Mouse (Mus musculus) hindbrain, embryonic 10.5 days (tissue): ENCODE measurements around the gene Plaa. TPM values are rescaled to one million over a fixed set of nuclear protein-coding genes. Genes with fewer than 3 reads are reported as not detected.
A peak's percentile ranks its signal among the peaks of the same experiment; 100 is the strongest.
"Not testable (repeated sequence)": the region's sequence is repeated elsewhere in the genome, so short reads cannot be mapped to it uniquely, and the experiment has no call there.

Source experiments
- DNase-seq: peaks from one replicate; pipeline ENCODE4 v3.0.0-alpha.2; 2017; ENCODE audit warnings: low spot score
- H3K27ac ChIP-seq: fragments of 300-500 bp; sonication (generic); 2 replicates; pipeline ENCODE4 v1.5.1; 2016; ENCODE audit warnings: mild to moderate bottlenecking, moderate library complexity
- H3K27me3 ChIP-seq: fragments of 300-500 bp; sonication (generic); 2 replicates; pipeline ENCODE4 v1.6.1; 2016; ENCODE audit warnings: mild to moderate bottlenecking; ENCODE audit not compliant: poor library complexity, insufficient read depth, severe bottlenecking
- H3K36me3 ChIP-seq: fragments of 300-500 bp; sonication (generic); 2 replicates; pipeline ENCODE4 v1.6.1; 2016; ENCODE audit warnings: mild to moderate bottlenecking, moderate library complexity
- H3K4me1 ChIP-seq: fragments of 300-500 bp; sonication (generic); replicated peaks from 2 replicates; pipeline ENCODE4 v1.6.1; 2016; ENCODE audit warnings: mild to moderate bottlenecking
- H3K4me3 ChIP-seq: fragments of 300-500 bp; sonication (generic); 2 replicates; pipeline ENCODE4 v1.5.1; 2016; ENCODE audit warnings: mild to moderate bottlenecking, moderate library complexity
- H3K9me3 ChIP-seq: fragments of 300-500 bp; sonication (generic); 2 replicates; pipeline ENCODE4 v1.6.1; 2016; ENCODE audit warnings: mild to moderate bottlenecking, moderate library complexity
- WGBS: fragments of 180-500 bp; shearing (Covaris S2); methylation state at CpG from one replicate; pipeline ENCODE4 v1.1.7; 2016; 5-methylcytosine and 5-hydroxymethylcytosine counted together
- polyA plus RNA-seq: library from polyadenylated mRNA; unstranded; fragments of >200 nt; fragmentation: Nextera tagmentation; extraction: Ambion mirVana; gene quantifications from 2 replicates; pipeline ENCODE4 v1.2.1, GENCODE M21; 2016

Plaa gene
- 70.1 and 89.9 TPM in 2 replicates for polyA plus RNA-seq

- peak; percentile 92 for DNase-seq
- H3K4me3 ChIP-seq = peak within 1 kb of the TSS; percentile 95
- no peaks in the 10 kb centered on the region for H3K27me3 ChIP-seq
- peaks cover 20% of the 10 kb centered on the region for H3K4me1 ChIP-seq
- H3K27ac ChIP-seq = peak within 1 kb of the TSS; percentile 96
- WGBS = under 1% methylated on average over 61 of the region's 61 CpGs
- peaks cover 2% of the 10 kb centered on the region; the same call in 1 of the 2 replicates for H3K36me3 ChIP-seq
- no peaks in the 10 kb centered on the region for H3K9me3 ChIP-seq
Measured at GRCm38 (mm10) chr4:94603031-94603629, at the start of gene Plaa. TSS of gene Plaa (minus strand) at chr4:94603244.

GRCm38 (mm10) chr4:94650426-94651175 lies 47.6 kb upstream of the Plaa start:
- not testable (repeated sequence) for H3K4me1 ChIP-seq, H3K27ac ChIP-seq
- WGBS = 91% methylated on average over 5 of the region's 5 CpGs

GRCm38 (mm10) chr4:94649920-94650319 lies 46.9 kb upstream of the Plaa start, which contains the start of gene Lrrc19:
TSS of gene Lrrc19 (minus strand) at chr4:94650144.
- Histone ChIP-seq H3K4me3 (no peak within 1 kb of the TSS), H3K36me3 (peaks cover 20% of the 10 kb centered on the region), H3K9me3 (no peaks in the 10 kb centered on the region), H3K27ac (no peak within 1 kb of the TSS), H3K4me1 (no peaks in the 10 kb centered on the region), H3K27me3 (no peaks in the 10 kb centered on the region)
- WGBS = 88% methylated on average over 3 of the region's 3 CpGs
- DNase-seq = no peak

More at GRCm38 (mm10) chr4:94650426-94651175, 47.6 kb upstream of the Plaa start:
- not testable (repeated sequence) for H3K4me3 ChIP-seq, H3K27me3 ChIP-seq, DNase-seq, H3K9me3 ChIP-seq
- H3K36me3 ChIP-seq = peaks cover 27% of the 10 kb centered on the region

- Histone ChIP-seq H3K9me3 (no peaks in the 10 kb centered on the region), H3K36me3 (peaks cover 22% of the 10 kb centered on the region), H3K27me3 (no peaks in the 10 kb centered on the region), H3K4me1 (no peaks in the 10 kb centered on the region), H3K4me3 (no peak overlapping the region), H3K27ac (no peak overlapping the region)
- 94% methylated on average over 2 of the region's 2 CpGs for WGBS
- DNase-seq = no peak
Measured at GRCm38 (mm10) chr4:94643141-94643540, 40.1 kb upstream of the Plaa start.

- H3K36me3 ChIP-seq = peaks cover 32% of the 10 kb centered on the region
- no peak for DNase-seq
- no peak overlapping the region for H3K27ac ChIP-seq
- H3K27me3 ChIP-seq = no peaks in the 10 kb centered on the region
- H3K4me3 ChIP-seq = no peak overlapping the region
- WGBS = 89% methylated on average over 2 of the region's 2 CpGs
- H3K4me1 ChIP-seq = peaks cover 11% of the 10 kb centered on the region
- H3K9me3 ChIP-seq = no peaks in the 10 kb centered on the region
Measured at GRCm38 (mm10) chr4:94620077-94620476, 17.0 kb upstream of the Plaa start.

- Histone ChIP-seq H3K9me3 (no peaks in the 10 kb centered on the region), H3K27me3 (no peaks in the 10 kb centered on the region)
- WGBS = under 1% methylated on average over 18 of the region's 18 CpGs
Measured at GRCm38 (mm10) chr4:94614627-94615006, 11.6 kb upstream of the Plaa start.

GRCm38 (mm10) chr4:94613972-94614626 lies 11.1 kb upstream of the Plaa start, which contains the start of gene Ift74:
TSS of gene Ift74 (plus strand) at chr4:94614491.
- Histone ChIP-seq H3K36me3 (peaks cover 3% of the 10 kb centered on the region; the same call in 1 of the 2 replicates), H3K27ac (peak within 1 kb of the TSS; percentile 90), H3K4me3 (peak within 1 kb of the TSS; percentile 74), H3K27me3 (no peaks in the 10 kb centered on the region), H3K4me1 (peaks cover 15% of the 10 kb centered on the region), H3K9me3 (no peaks in the 10 kb centered on the region)
- DNase-seq = peak; percentile 97
- WGBS = 3% methylated on average over 29 of the region's 29 CpGs

More at GRCm38 (mm10) chr4:94614627-94615006, 11.6 kb upstream of the Plaa start:
- Histone ChIP-seq H3K4me1 (peaks cover 15% of the 10 kb centered on the region), H3K4me3 (peak overlapping the region; percentile 74), H3K27ac (peak overlapping the region; percentile 90), H3K36me3 (peaks cover 3% of the 10 kb centered on the region; the same call in 1 of the 2 replicates)
- DNase-seq = no peak

GRCm38 (mm10) chr4:94610339-94610738 lies 7.3 kb upstream of the Plaa start:
- peaks cover 6% of the 10 kb centered on the region for H3K4me1 ChIP-seq
- DNase-seq = no peak
- H3K27ac ChIP-seq = no peak overlapping the region
- no peak overlapping the region for H3K4me3 ChIP-seq
- no peaks in the 10 kb centered on the region for H3K9me3 ChIP-seq
- 82% methylated on average over 3 of the region's 3 CpGs for WGBS
- no peaks in the 10 kb centered on the region for H3K27me3 ChIP-seq
- H3K36me3 ChIP-seq = no peaks in the 10 kb centered on the region

GRCm38 (mm10) chr4:94605591-94605990 lies 2.5 kb upstream of the Plaa start:
- H3K27me3 ChIP-seq = no peaks in the 10 kb centered on the region
- no peaks in the 10 kb centered on the region for H3K36me3 ChIP-seq
- H3K4me3 ChIP-seq = no peak overlapping the region
- peaks cover 19% of the 10 kb centered on the region for H3K4me1 ChIP-seq
- no peak for DNase-seq
- 92% methylated on average over 2 of the region's 2 CpGs for whole genome bisulfite sequencing
- H3K27ac ChIP-seq = no peak overlapping the region
- H3K9me3 ChIP-seq = no peaks in the 10 kb centered on the region

- Histone ChIP-seq H3K9me3 (no peaks in the 10 kb centered on the region), H3K4me1 (peaks cover 20% of the 10 kb centered on the region), H3K27me3 (no peaks in the 10 kb centered on the region), H3K27ac (no peak overlapping the region), H3K36me3 (no peaks in the 10 kb centered on the region), H3K4me3 (peak overlapping the region; percentile 95; the same call in 1 of the 2 replicates)
- WGBS = 91% methylated on average over 2 of the region's 2 CpGs
- DNase-seq = no peak
Measured at GRCm38 (mm10) chr4:94604452-94605019, 1.5 kb upstream of the Plaa start.

GRCm38 (mm10) chr4:94602496-94603030 lies 481 bp downstream of the Plaa start:
- Histone ChIP-seq H3K36me3 (peaks cover 2% of the 10 kb centered on the region; the same call in 1 of the 2 replicates), H3K9me3 (no peaks in the 10 kb centered on the region), H3K4me1 (peaks cover 20% of the 10 kb centered on the region), H3K27ac (peak overlapping the region; percentile 96), H3K4me3 (peak overlapping the region; percentile 95), H3K27me3 (no peaks in the 10 kb centered on the region)
- under 1% methylated on average over 33 of the region's 33 CpGs for WGBS
- no peak for DNase-seq

- WGBS = 90% methylated on average over 4 of the region's 4 CpGs
- Histone ChIP-seq H3K4me3 (peak overlapping the region; percentile 95; the same call in 1 of the 2 replicates), H3K36me3 (peaks cover 2% of the 10 kb centered on the region; the same call in 1 of the 2 replicates), H3K9me3 (no peaks in the 10 kb centered on the region), H3K4me1 (peaks cover 20% of the 10 kb centered on the region), H3K27me3 (no peaks in the 10 kb centered on the region), H3K27ac (no peak overlapping the region)
- DNase-seq = no peak
Measured at GRCm38 (mm10) chr4:94601395-94601794, 1.6 kb downstream of the Plaa start.
